Mouse (Mus musculus) intestine, embryonic 16.5 days (tissue): ENCODE results near the gene Hsd17b3. TPM values are rescaled to one million over a fixed set of nuclear protein-coding genes. Genes with fewer than 3 reads are reported as not detected.

Source experiments
- ATAC-seq: fragments of 200-750 bp; cut with Nextera tagmentation; 2 replicates; pipeline ENCODE4 v1.8.0; 2017; ENCODE audit warnings: moderate TSS enrichment, moderate library complexity
- H3K27ac ChIP-seq: fragments of 300-500 bp; sonication (generic); 2 replicates; pipeline ENCODE4 v1.5.1; 2014; ENCODE audit warnings: mild to moderate bottlenecking, low read length
- H3K27me3 ChIP-seq: fragments of 300-500 bp; sonication (generic); replicated peaks from 2 replicates; pipeline ENCODE4 v1.6.1; 2014; ENCODE audit warnings: low read length, control low read depth, mixed read lengths; ENCODE audit not compliant: control insufficient read depth, insufficient read depth
- H3K36me3 ChIP-seq: fragments of 300-500 bp; sonication (generic); 2 replicates; pipeline ENCODE4 v1.6.1; 2014; ENCODE audit warnings: low read length, control low read depth; ENCODE audit not compliant: control insufficient read depth, insufficient read depth
- H3K4me1 ChIP-seq: fragments of 300-500 bp; sonication (generic); 2 replicates; pipeline ENCODE4 v1.6.1; 2014; ENCODE audit warnings: low read length, control low read depth, mixed read lengths; ENCODE audit not compliant: control insufficient read depth, insufficient read depth
- H3K4me2 ChIP-seq: fragments of 300-500 bp; sonication (generic); 2 replicates; pipeline ENCODE4 v1.6.1; 2014; ENCODE audit warnings: low read depth, low read length, control low read depth
- H3K4me3 ChIP-seq: fragments of 300-500 bp; sonication (generic); 2 replicates; pipeline ENCODE4 v1.5.1; 2014; ENCODE audit warnings: mild to moderate bottlenecking, low read length
- H3K9ac ChIP-seq: fragments of 300-500 bp; sonication (generic); 2 replicates; pipeline ENCODE4 v1.6.1; 2014; ENCODE audit warnings: low read depth, low read length
- H3K9me3 ChIP-seq: fragments of 300-500 bp; sonication (generic); 2 replicates; pipeline ENCODE4 v1.6.1; 2016; ENCODE audit warnings: low read length, control low read depth; ENCODE audit not compliant: control insufficient read depth
- WGBS: fragments of 180-500 bp; shearing (Covaris S2); extraction: QIAGEN DNeasy Blood & Tissue Kit; methylation state at CpG from one replicate; pipeline ENCODE4 v1.1.7; 2014; 5-methylcytosine and 5-hydroxymethylcytosine counted together
- polyA plus RNA-seq: library from polyadenylated mRNA; unstranded; fragments of >200 nt; fragmentation: Nextera tagmentation; extraction: Ambion mirVana; gene quantifications from 2 replicates; pipeline ENCODE4 v1.2.1, GENCODE M21; 2015

Hsd17b3 gene
- polyA plus RNA-seq, 1 experiment from 2014 or later = not detected

GRCm38 (mm10) chr13:64016048-64016447, 73.0 kb downstream of the Hsd17b3 start:
- H3K27me3 ChIP-seq = no peaks in the 10 kb centered on the region
- no peak for ATAC-seq
- 73% methylated on average over 4 of the region's 4 CpGs for WGBS

GRCm38 (mm10) chr13:64011157-64011556, 77.9 kb downstream of the Hsd17b3 start:
- H3K4me2 ChIP-seq = no peak overlapping the region
- no peak overlapping the region for H3K27ac ChIP-seq
- no peaks in the 10 kb centered on the region for H3K27me3 ChIP-seq
- no peak for ATAC-seq
- no peaks in the 10 kb centered on the region for H3K9me3 ChIP-seq
- 57% methylated on average over 4 of the region's 4 CpGs for WGBS
- no peaks in the 10 kb centered on the region for H3K4me1 ChIP-seq
- no peak overlapping the region for H3K9ac ChIP-seq
- H3K36me3 ChIP-seq = no peaks in the 10 kb centered on the region
- H3K4me3 ChIP-seq = no peak overlapping the region

More at GRCm38 (mm10) chr13:64016048-64016447, 73.0 kb downstream of the Hsd17b3 start:
- Histone ChIP-seq H3K9me3 (no peaks in the 10 kb centered on the region), H3K36me3 (no peaks in the 10 kb centered on the region), H3K9ac (no peak overlapping the region), H3K4me1 (no peaks in the 10 kb centered on the region), H3K27ac (no peak overlapping the region), H3K4me2 (no peak overlapping the region), H3K4me3 (no peak overlapping the region)

Other genes starting within 250 kb of the Hsd17b3 start
- 5.5 and 6.8 TPM in 2 replicates for gene Slc35d2, start 40.1 kb upstream of the Hsd17b3 start, polyA plus RNA-seq
- gene Zfp367, start 64.0 kb upstream of the Hsd17b3 start, polyA plus RNA-seq = 12.8 and 13.4 TPM in 2 replicates
- gene Habp4, start 72.6 kb upstream of the Hsd17b3 start, polyA plus RNA-seq = 11.9 TPM in 2 replicates
- gene Cdc14b, start 186.1 kb upstream of the Hsd17b3 start, polyA plus RNA-seq = 22.5 and 27.1 TPM in 2 replicates
- gene Aaed1, start 223.5 kb upstream of the Hsd17b3 start, polyA plus RNA-seq = 35.4 and 37.3 TPM in 2 replicates